ENCODE assay signal across 9 mouse cellular contexts in the genomic region with DNA sequence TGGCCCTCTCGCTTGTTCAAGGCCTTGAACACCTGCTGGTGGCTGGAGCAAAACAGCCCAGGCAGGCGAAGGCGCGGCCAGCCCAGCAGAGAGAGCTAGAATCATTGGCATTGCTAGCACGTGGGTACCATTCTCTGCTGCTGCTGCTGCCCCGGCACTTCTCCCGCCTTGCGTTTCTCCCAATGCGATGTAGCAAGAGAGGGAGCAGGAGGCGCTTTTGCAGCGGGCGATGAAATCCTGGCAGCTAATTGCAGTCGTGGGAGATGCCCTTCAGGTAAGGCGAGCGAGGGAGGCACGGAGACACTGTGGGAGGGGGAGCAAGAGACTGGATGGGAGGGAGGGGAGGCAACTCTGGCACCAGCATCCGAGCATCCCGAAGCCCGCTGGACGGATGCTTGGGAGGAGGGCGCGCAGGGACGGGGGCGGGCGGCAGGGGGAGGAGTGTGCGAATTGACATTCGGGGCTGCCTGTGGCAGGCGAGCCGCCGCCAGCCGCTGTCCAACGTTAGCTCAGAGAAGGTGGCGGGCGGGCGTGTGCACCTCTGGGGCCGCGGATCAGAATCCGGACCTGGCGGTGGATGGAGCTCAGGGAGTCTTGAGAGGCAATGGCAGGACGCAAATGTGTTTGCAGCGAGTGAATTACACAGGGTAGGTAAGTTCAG.
A peak's percentile ranks its signal among the peaks of the same experiment; 100 is the strongest.
DNase-seq lines count a peak whose midpoint lies in the region; ATAC-seq lines count a peak whose summit lies in the region.
"Had no signal": no experiment of that assay in that cellular context is flagged by ENCODE, and none has a peak within 500 bp of the region (broad histone marks: within the 10 kb centered on the region; RNA-seq: fewer than 3 reads in every experiment).

No protein-coding gene starts in this region.

- H3K9me3 ChIP-seq in forebrain, embryonic 10.5 days, result no peaks in the 10 kb centered on the region
- H3K9me3 ChIP-seq in hindbrain, embryonic 16.5 days (ENCODE audit: control insufficient read depth, low read length), result no peaks in the 10 kb centered on the region

- no peaks in the 10 kb centered on the region for H3K36me3 ChIP-seq in forebrain, embryonic 10.5 days (replicated peaks)
- no peaks in the 10 kb centered on the region for H3K36me3 ChIP-seq in hindbrain, embryonic 16.5 days (ENCODE audit: control insufficient read depth, insufficient read depth, low read length)

- H3K27ac ChIP-seq in forebrain, embryonic 10.5 days, result peak overlapping the region; percentile 75
- peak overlapping the region; percentile 80 for H3K27ac ChIP-seq in hindbrain, embryonic 16.5 days (ENCODE audit: low read depth, low read length)

- peaks cover 17% of the 10 kb centered on the region for H3K4me1 ChIP-seq in forebrain, embryonic 10.5 days
- peaks cover 8% of the 10 kb centered on the region for H3K4me1 ChIP-seq in hindbrain, embryonic 16.5 days (ENCODE audit: control insufficient read depth, insufficient read depth, low read depth, low read length)

- WGBS in forebrain, embryonic 10.5 days, result 1% methylated on average over 40 of the region's 41 CpGs
- under 1% methylated on average over 37 of the region's 41 CpGs for WGBS in hindbrain, embryonic 16.5 days

- peak overlapping the region; percentile 56 for H3K4me3 ChIP-seq in forebrain, embryonic 10.5 days
- H3K4me3 ChIP-seq in hindbrain, embryonic 16.5 days (ENCODE audit: low read length), result peak overlapping the region; percentile 53
- H3K4me3 ChIP-seq: erythroblast, embryonic 14.5 days had no signal

- peak overlapping the region; percentile 71 for H3K4me2 ChIP-seq in hindbrain, embryonic 16.5 days (ENCODE audit: low read length)

- ATAC-seq in hindbrain, embryonic 16.5 days, result peak; percentile 92

- peak overlapping the region; percentile 72 for H3K9ac ChIP-seq in hindbrain, embryonic 16.5 days (ENCODE audit: low read depth, low read length)

- DNase-seq in heart, adult 11 months, result peak; percentile 90
- no peak for DNase-seq in heart, adult 9 months (ENCODE audit: low spot score in 2 of 2)
- peak; percentile 3 to 13 for DNase-seq in adrenal gland, postnatal 36 days
- peak; percentile 58 for DNase-seq in forebrain, embryonic 10.5 days (ENCODE audit: extremely low spot score, low spot score)
- peak; percentile 10 for DNase-seq in liver
- peak; percentile 81 to 85 for DNase-seq in right cerebral cortex, postnatal 10 days (ENCODE audit: low spot score in 2 of 2)
- DNase-seq in c-Kit-positive CD71-positive TER-119-positive erythroid progenitor cells, embryonic 14.5 days (ENCODE audit: low spot score), result no peak

- peaks cover 53% of the 10 kb centered on the region for H3K27me3 ChIP-seq in forebrain, embryonic 10.5 days (ENCODE audit: poor library complexity, severe bottlenecking)
- no peaks in the 10 kb centered on the region for H3K27me3 ChIP-seq in hindbrain, embryonic 16.5 days (replicated peaks; ENCODE audit: control insufficient read depth, insufficient read depth, low read length)

Comparison
In these comparisons a context has a peak if more than half of its experiments do, and no peak if none do; other contexts are left out.
1. DNase-seq: peak in heart, adult 11 months (single experiment), adrenal gland, postnatal 36 days (2 of 2), forebrain, embryonic 10.5 days (single experiment), liver (single experiment) and right cerebral cortex, postnatal 10 days (2 of 2); none in heart, adult 9 months (0 of 2) and c-Kit-positive CD71-positive TER-119-positive erythroid progenitor cells, embryonic 14.5 days (single experiment).